8 mouse cellular contexts compared by ENCODE assay signal in genomic region chr12:79358613-79359218, GRCm38 (mm10).
DNase-seq lines count a peak whose midpoint lies in the region; ATAC-seq and TF ChIP-seq lines count a peak whose summit lies in the region.

No protein-coding gene starts in this region.

- no peaks in the 10 kb centered on the region for H3K36me3 ChIP-seq in ES-E14 (ENCODE audit: control insufficient read depth, insufficient read depth, low read length, poor library complexity, severe bottlenecking)
- no peaks in the 10 kb centered on the region for H3K36me3 ChIP-seq in embryonic facial prominence, embryonic 13.5 days
- H3K36me3 ChIP-seq in liver, embryonic 11.5 days (ENCODE audit: control insufficient read depth, insufficient read depth, low read length) = no peaks in the 10 kb centered on the region
- H3K36me3 ChIP-seq in neural tube, embryonic 12.5 days = no peaks in the 10 kb centered on the region

- peak; percentile 56 for DNase-seq in ES-E14 (ENCODE audit: low read depth, low spot score)
- DNase-seq in brain, adult 2 months (ENCODE audit: low read depth, low spot score) = peak; percentile 80
- peak; percentile 75 to 82 for DNase-seq in heart, postnatal 10 days
- DNase-seq in kidney, postnatal 10 days = peak; percentile 73
- no peak for DNase-seq in liver, embryonic 11.5 days (ENCODE audit: low spot score)
- DNase-seq in thymus, postnatal 36 days = peak; percentile 20 to 44

- in situ Hi-C loops in ES-E14 (cut with MboI; ENCODE audit: low sequenced_read_pairs in 2 of 2, unreplicated experiment in 2 of 2) = loop anchor here (5.0 to 25.0 kb wide), 2 partner anchors 779 to 784 kb away; no protein-coding TSS in a partner anchor

- no peaks in the 10 kb centered on the region for H3K9me3 ChIP-seq in ES-E14 (ENCODE audit: control insufficient read depth, insufficient read depth, low read depth, low read length)
- peaks cover 3% of the 10 kb centered on the region; the same call in 1 of the 2 replicates for H3K9me3 ChIP-seq in embryonic facial prominence, embryonic 13.5 days
- H3K9me3 ChIP-seq in liver, embryonic 11.5 days (ENCODE audit: control insufficient read depth, low read length) = no peaks in the 10 kb centered on the region
- H3K9me3 ChIP-seq in neural tube, embryonic 12.5 days = no peaks in the 10 kb centered on the region

- ATAC-seq in embryonic facial prominence, embryonic 13.5 days (ENCODE audit: insufficient number of reproducible peaks, insufficient read depth, low FRiP score, low TSS enrichment, low read depth) = peak; percentile 56; the same call in 1 of the 2 replicates
- peak; percentile 68 for ATAC-seq in liver, embryonic 11.5 days (replicated peaks; ENCODE audit: low FRiP score)
- peak; percentile 80 for ATAC-seq in neural tube, embryonic 12.5 days (ENCODE audit: low FRiP score, low read depth)

- no peak overlapping the region for H3K4me3 ChIP-seq in ES-E14 (ENCODE audit: insufficient read depth in 1 of 2, low read depth in 1 of 2, low read length in 2 of 2, poor library complexity in 1 of 2, severe bottlenecking in 1 of 2)
- H3K4me3 ChIP-seq in embryonic facial prominence, embryonic 13.5 days = no peak overlapping the region
- no peak overlapping the region for H3K4me3 ChIP-seq in liver, embryonic 11.5 days (ENCODE audit: low read depth, low read length)
- no peak overlapping the region for H3K4me3 ChIP-seq in neural tube, embryonic 12.5 days

- intact Hi-C loops in heart, postnatal 10 days (cut with DNase I) = loop anchor here (2.0 kb wide), 2 partner anchors 774 to 782 kb away; no protein-coding TSS in a partner anchor

- no peak overlapping the region for H3K4me2 ChIP-seq in embryonic facial prominence, embryonic 13.5 days
- no peak overlapping the region for H3K4me2 ChIP-seq in liver, embryonic 11.5 days
- H3K4me2 ChIP-seq in neural tube, embryonic 12.5 days (replicated peaks) = no peak overlapping the region

- 27% methylated on average over 10 of the region's 10 CpGs for WGBS in embryonic facial prominence, embryonic 13.5 days
- WGBS in liver, embryonic 11.5 days = 18% methylated on average over 9 of the region's 10 CpGs
- 23% methylated on average over 9 of the region's 10 CpGs for WGBS in neural tube, embryonic 12.5 days

- peaks cover 0 to 2% of the 10 kb centered on the region in 2 experiments; a peak in 1 of 4 replicates for H3K4me1 ChIP-seq in ES-E14 (ENCODE audit: control insufficient read depth in 2 of 2, insufficient read depth in 2 of 2, low read length in 2 of 2, poor library complexity in 1 of 2)
- H3K4me1 ChIP-seq in embryonic facial prominence, embryonic 13.5 days = peaks cover 4% of the 10 kb centered on the region; the same call in 1 of the 2 replicates
- no peaks in the 10 kb centered on the region for H3K4me1 ChIP-seq in liver, embryonic 11.5 days (replicated peaks; ENCODE audit: control insufficient read depth, insufficient read depth, low read length)
- no peaks in the 10 kb centered on the region for H3K4me1 ChIP-seq in neural tube, embryonic 12.5 days

- H3K9ac ChIP-seq in ES-E14 (ENCODE audit: insufficient read depth, low read depth, low read length, poor library complexity, severe bottlenecking) = no peak overlapping the region
- H3K9ac ChIP-seq in embryonic facial prominence, embryonic 13.5 days = no peak overlapping the region
- H3K9ac ChIP-seq in liver, embryonic 11.5 days (ENCODE audit: low read depth, low read length) = no peak overlapping the region
- H3K9ac ChIP-seq in neural tube, embryonic 12.5 days = no peak overlapping the region

- H3K27me3 ChIP-seq in embryonic facial prominence, embryonic 13.5 days = no peaks in the 10 kb centered on the region
- H3K27me3 ChIP-seq in liver, embryonic 11.5 days (replicated peaks; ENCODE audit: control insufficient read depth, insufficient read depth, low read length) = no peaks in the 10 kb centered on the region
- no peaks in the 10 kb centered on the region for H3K27me3 ChIP-seq in neural tube, embryonic 12.5 days (replicated peaks)

- H3K27ac ChIP-seq in ES-E14 (ENCODE audit: insufficient read depth, low read depth, low read length, poor library complexity, severe bottlenecking) = no peak overlapping the region
- no peak overlapping the region for H3K27ac ChIP-seq in embryonic facial prominence, embryonic 13.5 days
- H3K27ac ChIP-seq in liver, embryonic 11.5 days (ENCODE audit: low read depth, low read length) = no peak overlapping the region
- no peak overlapping the region for H3K27ac ChIP-seq in neural tube, embryonic 12.5 days

TF ChIP-seq in ES-E14, 5 proteins besides CTCF, POLR2A, EP300 and RAD21:
- TF ChIP-seq ZC3H11A (IDR thresholded peaks at IDR 0.05; ENCODE audit: borderline replicate concordance, low read depth, low read length) (peak; percentile 61; the same call in 1 of the 2 replicates), MAFK (IDR thresholded peaks at IDR 0.05; ENCODE audit: insufficient read depth, low read depth, low read length) (no peak), ZNF384 (IDR thresholded peaks at IDR 0.05; ENCODE audit: low read depth, low read length) (no peak), CHD2 (IDR thresholded peaks at IDR 0.05; ENCODE audit: low read depth, low read length) (no peak)
TF ChIP-seq in ES-E14: peak in this region for 1.
